Mouse (Mus musculus) kidney, embryonic 14.5 days (tissue): ENCODE measurements at regions not wholly inside any gene's neighbourhood (a gene's known extent, or its start where the extent isn't known, plus 50 kb on each side); places are given as distances from the start of the nearest gene placed in this dataset.

ENCODE experiments used
- ATAC-seq: fragments of 200-750 bp; cut with Nextera tagmentation; 2 replicates; pipeline ENCODE4 v1.8.0; 2017; ENCODE audit warnings: moderate number of reproducible peaks, mild to moderate bottlenecking, moderate TSS enrichment, moderate library complexity; ENCODE audit not compliant: low FRiP score, low TSS enrichment
- H3K27ac ChIP-seq: fragments of 300-500 bp; sonication (generic); 2 replicates; pipeline ENCODE4 v1.5.1; 2014; ENCODE audit warnings: low read depth, mild to moderate bottlenecking, low read length, moderate library complexity, mixed read lengths
- H3K27me3 ChIP-seq: fragments of 300-500 bp; sonication (generic); 2 replicates; pipeline ENCODE4 v1.6.1; 2014; ENCODE audit warnings: mild to moderate bottlenecking, low read length; ENCODE audit not compliant: control insufficient read depth, insufficient read depth
- H3K36me3 ChIP-seq: fragments of 300-500 bp; sonication (generic); 2 replicates; pipeline ENCODE4 v1.6.1; 2014; ENCODE audit warnings: low read length, mixed read lengths; ENCODE audit not compliant: control insufficient read depth, insufficient read depth
- H3K4me1 ChIP-seq: fragments of 300-500 bp; sonication (generic); 2 replicates; pipeline ENCODE4 v1.6.1; 2014; ENCODE audit warnings: low read length, mixed read lengths; ENCODE audit not compliant: control insufficient read depth, insufficient read depth
- H3K4me2 ChIP-seq: fragments of 300-500 bp; sonication (generic); replicated peaks from 2 replicates; pipeline ENCODE4 v1.6.1; 2014; ENCODE audit warnings: low read depth, mild to moderate bottlenecking, low read length
- H3K4me3 ChIP-seq: fragments of 300-500 bp; sonication (generic); 2 replicates; pipeline ENCODE4 v1.5.1; 2014; ENCODE audit warnings: mild to moderate bottlenecking, low read length
- H3K9ac ChIP-seq: fragments of 300-500 bp; sonication (generic); 2 replicates; pipeline ENCODE4 v1.6.1; 2014; ENCODE audit warnings: low read depth, mild to moderate bottlenecking, low read length, moderate library complexity
- H3K9me3 ChIP-seq: fragments of 300-500 bp; sonication (generic); 2 replicates; pipeline ENCODE4 v1.6.1; 2016; ENCODE audit warnings: low read length; ENCODE audit not compliant: control insufficient read depth
- WGBS: fragments of 180-500 bp; shearing (Covaris S2); extraction: QIAGEN DNeasy Blood & Tissue Kit; methylation state at CpG from one replicate; pipeline ENCODE4 v1.1.7; 2014; 5-methylcytosine and 5-hydroxymethylcytosine counted together

DNA sequence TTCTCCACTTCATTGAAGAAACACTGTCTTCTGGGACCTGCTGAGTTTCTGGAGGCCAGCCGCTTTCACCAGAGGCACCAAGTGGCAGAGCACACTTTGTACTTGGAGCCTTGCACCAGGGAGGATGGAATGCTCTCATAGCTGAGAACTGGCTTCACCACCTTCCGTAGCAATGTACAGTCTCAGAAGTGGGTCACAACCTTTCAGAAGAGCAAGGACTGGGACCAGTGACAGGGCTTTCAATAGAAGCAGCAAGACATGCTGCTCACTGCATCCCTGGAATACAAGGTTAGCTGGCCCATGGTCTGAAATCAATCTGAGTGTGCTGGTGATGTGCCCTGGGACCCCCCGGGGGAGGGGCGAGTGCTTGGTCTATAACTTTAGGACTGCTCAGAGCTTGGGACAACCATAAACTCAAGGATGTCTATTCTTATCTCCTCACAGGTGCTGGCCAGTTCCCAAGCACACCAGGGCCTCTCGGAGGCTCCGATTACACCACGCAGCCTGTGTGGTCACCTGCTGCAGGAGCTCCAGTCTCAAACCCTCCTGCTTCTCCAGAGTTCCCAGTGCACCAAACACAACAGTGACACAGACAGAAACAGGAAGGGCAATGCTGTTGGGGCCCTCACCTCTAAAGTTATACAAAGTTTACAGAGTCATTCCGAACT lies 114.4 kb upstream of the Tmem45b start:
- 91% methylated on average over 8 of the region's 8 CpGs for WGBS
- no peak overlapping the region for H3K27ac ChIP-seq
- no peaks in the 10 kb centered on the region for H3K36me3 ChIP-seq
- no peak overlapping the region for H3K9ac ChIP-seq
- H3K27me3 ChIP-seq, result no peaks in the 10 kb centered on the region
- H3K4me2 ChIP-seq, result no peak overlapping the region
- H3K4me1 ChIP-seq, result no peaks in the 10 kb centered on the region
- no peak for ATAC-seq
- no peaks in the 10 kb centered on the region for H3K9me3 ChIP-seq
- H3K4me3 ChIP-seq, result no peak overlapping the region

DNA sequence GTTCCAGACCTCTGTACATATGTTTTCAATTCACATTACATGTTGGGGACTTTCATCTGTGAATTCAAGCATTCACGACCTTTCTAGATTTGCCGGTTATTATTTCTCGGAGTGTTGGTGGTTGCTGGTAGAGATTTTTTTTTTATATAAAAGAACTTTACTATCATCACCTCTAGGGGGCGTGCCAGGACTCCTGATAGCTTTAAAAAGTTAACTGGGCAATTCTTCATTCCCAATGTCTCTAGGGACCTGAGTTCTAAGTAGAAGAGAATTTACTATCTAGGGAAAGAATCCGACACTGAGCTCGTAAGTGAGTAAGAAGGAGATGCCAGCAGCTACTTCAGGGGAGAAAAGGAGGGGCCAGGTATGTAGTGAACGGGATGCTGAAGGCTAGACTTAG lies 112.8 kb upstream of the Tmem45b start:
- no peak overlapping the region for H3K9ac ChIP-seq
- no peak overlapping the region for H3K4me2 ChIP-seq
- 64% methylated on average over 7 of the region's 7 CpGs for WGBS
- no peaks in the 10 kb centered on the region for H3K4me1 ChIP-seq
- H3K27me3 ChIP-seq, result no peaks in the 10 kb centered on the region
- H3K9me3 ChIP-seq, result no peaks in the 10 kb centered on the region
- no peaks in the 10 kb centered on the region for H3K36me3 ChIP-seq
- H3K27ac ChIP-seq, result no peak overlapping the region
- H3K4me3 ChIP-seq, result no peak overlapping the region
- no peak for ATAC-seq

DNA sequence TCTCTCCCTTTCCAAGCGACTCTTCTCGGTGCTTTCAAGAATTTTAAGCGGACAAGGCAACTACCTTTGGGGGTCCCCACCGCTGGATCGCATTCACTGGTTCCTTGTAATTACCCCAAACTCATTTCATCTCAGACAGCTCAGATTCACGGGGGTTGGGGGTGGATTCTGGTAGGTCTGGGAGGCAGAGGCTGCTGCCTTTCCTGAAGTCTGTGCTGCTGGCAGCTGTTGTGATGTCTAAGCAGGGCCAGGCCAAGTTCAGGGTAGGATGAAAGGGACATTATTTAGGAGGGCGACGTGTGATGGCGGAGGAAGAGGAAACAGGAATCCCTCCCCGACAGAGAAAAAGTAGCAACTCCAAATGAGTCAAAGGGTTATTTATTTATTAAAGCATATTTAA lies 102.8 kb upstream of the Tmem45b start:
- WGBS, result 73% methylated on average over 10 of the region's 10 CpGs
- ATAC-seq, result no peak

DNA sequence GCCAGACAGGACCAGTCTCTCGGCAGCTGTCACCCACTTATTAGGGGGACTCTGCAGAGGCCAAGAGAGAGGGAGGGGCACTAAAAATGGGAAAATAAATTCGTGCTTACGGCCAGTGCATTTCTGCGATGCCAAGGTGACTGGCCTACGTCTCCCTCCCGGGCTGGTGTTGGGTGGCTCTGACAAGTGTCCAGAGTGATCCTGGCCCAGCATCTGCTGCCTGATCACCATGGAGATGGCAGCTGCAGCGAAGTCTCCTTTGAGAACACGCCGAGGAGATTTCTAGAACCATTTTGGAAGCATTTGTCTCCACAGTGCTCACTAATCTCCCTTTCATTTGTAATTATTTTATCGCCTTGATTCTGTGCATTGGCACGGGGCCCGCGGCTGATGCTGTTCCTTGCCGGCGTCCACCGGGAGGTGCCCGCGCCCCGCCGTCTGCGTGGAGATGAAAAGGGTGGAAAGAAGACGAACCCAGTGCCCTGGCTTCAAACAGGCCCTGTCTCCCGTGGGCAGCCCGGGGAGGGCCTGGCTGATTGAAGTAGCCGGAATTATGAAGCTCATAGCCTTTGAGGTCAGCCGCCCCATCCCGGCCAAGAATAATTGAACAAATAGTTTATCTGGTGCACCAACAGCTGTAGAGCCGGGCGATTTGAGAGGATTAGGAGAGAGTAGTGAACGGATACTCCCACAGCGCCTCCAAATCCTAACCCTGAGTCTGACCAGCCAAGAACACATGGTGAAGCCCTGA lies 102.2 kb upstream of the Tmem45b start:
- Histone ChIP-seq H3K4me1 (no peaks in the 10 kb centered on the region), H3K4me3 (no peak overlapping the region), H3K9ac (no peak overlapping the region), H3K27ac (no peak overlapping the region), H3K9me3 (no peaks in the 10 kb centered on the region; the same call in 1 of the 2 replicates), H3K4me2 (no peak overlapping the region), H3K27me3 (no peaks in the 10 kb centered on the region), H3K36me3 (no peaks in the 10 kb centered on the region)
- ATAC-seq, result no peak
- whole genome bisulfite sequencing, result 81% methylated on average over 31 of the region's 31 CpGs

More for the DNA sequence above, 102.8 kb upstream of the Tmem45b start:
- Histone ChIP-seq H3K36me3 (no peaks in the 10 kb centered on the region), H3K4me3 (no peak overlapping the region), H3K4me1 (no peaks in the 10 kb centered on the region), H3K9ac (no peak overlapping the region), H3K27me3 (no peaks in the 10 kb centered on the region), H3K9me3 (no peaks in the 10 kb centered on the region; the same call in 1 of the 2 replicates), H3K4me2 (no peak overlapping the region), H3K27ac (no peak overlapping the region)

DNA sequence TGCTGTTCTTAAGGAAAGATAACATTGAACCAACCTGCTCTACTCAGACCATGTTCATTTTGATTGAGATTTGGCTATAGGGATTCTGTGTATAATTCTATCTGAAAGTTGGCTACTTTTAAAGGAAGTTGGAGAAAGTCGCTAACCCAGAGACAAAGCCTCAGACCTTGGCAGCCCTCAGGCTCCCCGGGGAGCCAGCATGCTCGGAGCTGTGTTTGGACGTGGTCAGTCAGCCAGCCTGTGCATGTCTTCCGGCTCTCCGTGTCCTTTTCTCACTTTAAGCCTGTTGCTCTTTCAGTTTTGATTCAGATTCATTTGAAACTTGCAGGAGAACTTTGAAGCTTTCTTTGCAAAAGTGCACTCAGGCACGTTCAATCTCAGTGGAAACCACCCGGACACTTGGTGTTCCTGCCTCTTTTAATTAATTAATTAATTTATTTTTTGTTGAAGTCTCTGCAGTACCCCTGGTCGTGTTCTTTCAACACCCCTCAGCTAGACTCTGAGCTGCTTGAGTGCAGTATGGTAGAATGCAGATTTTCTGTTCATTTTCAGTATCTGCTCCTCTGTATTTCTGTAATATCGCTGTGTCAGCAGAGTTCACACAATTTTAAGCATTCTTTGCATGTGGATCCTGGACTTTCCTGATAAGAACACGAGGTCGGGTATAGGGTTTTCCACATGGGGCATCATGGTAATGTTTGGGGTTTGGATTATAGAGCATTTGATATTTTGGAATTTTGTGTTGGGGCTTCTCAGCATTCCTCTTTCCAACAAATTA lies 100.9 kb upstream of the Tmem45b start:
- WGBS, result 67% methylated on average over 12 of the region's 12 CpGs
- Histone ChIP-seq H3K27ac (no peak overlapping the region), H3K4me2 (no peak overlapping the region), H3K9me3 (no peaks in the 10 kb centered on the region), H3K4me1 (no peaks in the 10 kb centered on the region), H3K4me3 (no peak overlapping the region), H3K36me3 (no peaks in the 10 kb centered on the region), H3K9ac (no peak overlapping the region), H3K27me3 (no peaks in the 10 kb centered on the region; the same call in 1 of the 2 replicates)
- ATAC-seq, result no peak

DNA sequence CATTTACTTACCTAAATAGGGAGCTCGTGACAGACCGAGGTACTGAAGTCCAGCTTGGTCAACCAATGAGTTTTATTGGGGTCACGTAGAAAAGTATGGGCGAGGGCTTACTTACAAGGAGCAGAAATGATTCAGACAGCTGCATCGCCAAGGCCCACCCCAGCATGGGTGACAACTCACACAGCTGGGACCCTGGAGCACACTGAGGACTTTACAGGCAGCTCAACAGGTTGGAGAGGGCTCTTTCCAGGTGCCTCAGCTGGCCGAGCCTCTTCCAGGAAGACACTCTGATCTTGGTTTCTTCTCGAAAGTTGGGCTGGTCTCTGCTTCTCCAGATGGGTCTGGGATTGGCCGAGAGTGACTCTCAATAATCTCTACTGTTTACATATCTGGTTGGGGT lies 99.3 kb upstream of the Tmem45b start:
- Histone ChIP-seq H3K27ac (no peak overlapping the region), H3K4me3 (no peak overlapping the region), H3K27me3 (peaks cover under 1% of the 10 kb centered on the region), H3K9ac (no peak overlapping the region), H3K9me3 (no peaks in the 10 kb centered on the region), H3K4me1 (no peaks in the 10 kb centered on the region), H3K36me3 (no peaks in the 10 kb centered on the region), H3K4me2 (no peak overlapping the region)
- 91% methylated on average over 8 of the region's 8 CpGs for WGBS
- ATAC-seq, result no peak

DNA sequence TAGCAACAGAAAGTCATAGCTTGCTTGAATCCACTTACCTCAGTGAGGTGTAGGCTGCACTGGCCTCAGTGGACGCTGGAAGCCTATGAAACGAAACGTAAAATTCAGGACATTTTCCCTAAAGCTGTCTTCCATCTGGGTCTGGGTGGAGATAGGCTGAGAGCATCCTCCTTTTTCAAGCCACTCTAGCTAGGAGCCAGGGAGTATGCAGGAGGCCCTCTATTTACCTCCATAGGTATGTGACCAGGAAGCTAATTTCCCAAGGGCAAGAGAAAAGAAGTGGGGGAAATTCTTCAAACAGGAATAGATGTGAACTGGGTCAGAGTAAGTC lies 95.9 kb upstream of the Tmem45b start:
- H3K4me2 ChIP-seq, result no peak overlapping the region

DNA sequence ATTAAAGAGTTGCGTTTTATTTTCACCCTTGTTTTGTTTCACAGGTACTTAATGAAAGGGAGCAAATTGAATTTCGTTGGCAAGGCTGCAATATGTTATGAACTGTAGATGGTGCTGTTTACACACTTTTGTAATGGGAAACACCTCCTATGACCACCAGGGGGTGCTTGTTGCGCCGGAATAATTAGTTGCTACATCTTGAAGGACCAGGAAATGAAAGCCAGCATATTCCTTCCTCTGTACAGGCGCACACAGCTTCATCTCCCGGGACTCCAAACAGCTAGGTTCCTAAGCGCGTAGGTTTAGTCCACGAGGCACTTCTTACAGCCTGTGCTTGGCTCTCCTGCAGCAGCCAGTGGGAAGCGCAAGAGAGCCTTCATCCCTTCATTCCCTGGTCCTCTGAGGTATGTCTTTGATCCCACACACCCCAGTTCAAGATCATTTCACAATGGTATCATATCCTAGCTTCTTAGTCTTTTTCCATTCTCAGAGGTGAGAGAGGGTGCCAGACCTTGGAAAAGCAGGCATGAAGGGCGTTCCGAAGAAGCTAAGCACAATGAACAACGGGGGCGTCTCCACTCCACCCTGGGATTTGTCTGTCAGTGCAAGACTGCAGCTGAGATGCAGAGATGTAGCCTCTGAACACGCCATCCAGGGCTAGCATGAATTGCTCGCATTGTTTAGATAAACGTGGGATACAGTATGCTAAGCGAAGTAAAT lies 95.4 kb upstream of the Tmem45b start:
- peak overlapping the region; percentile 14; the same call in 1 of the 2 replicates for H3K4me3 ChIP-seq

More for the DNA sequence above, 95.9 kb upstream of the Tmem45b start:
- no peak overlapping the region for H3K4me3 ChIP-seq
- H3K9ac ChIP-seq, result no peak overlapping the region
- no peaks in the 10 kb centered on the region for H3K9me3 ChIP-seq
- no peak for ATAC-seq
- H3K36me3 ChIP-seq, result no peaks in the 10 kb centered on the region
- H3K4me1 ChIP-seq, result no peaks in the 10 kb centered on the region
- WGBS, result 88% methylated on average over 3 of the region's 3 CpGs
- no peak overlapping the region for H3K27ac ChIP-seq
- peaks cover 3% of the 10 kb centered on the region for H3K27me3 ChIP-seq

More for the DNA sequence above, 95.4 kb upstream of the Tmem45b start:
- Histone ChIP-seq H3K27me3 (peaks cover 3% of the 10 kb centered on the region), H3K36me3 (no peaks in the 10 kb centered on the region), H3K27ac (no peak overlapping the region), H3K9ac (peak overlapping the region; percentile 44; the same call in 1 of the 2 replicates), H3K4me1 (no peaks in the 10 kb centered on the region), H3K9me3 (no peaks in the 10 kb centered on the region), H3K4me2 (peak overlapping the region; percentile 46)
- 36% methylated on average over 18 of the region's 18 CpGs for WGBS
- peak; percentile 80; the same call in 1 of the 2 replicates for ATAC-seq
